Mouse (Mus musculus): ENCODE data around the gene Vps33b. TPM values are rescaled to one million over a fixed set of nuclear protein-coding genes. Genes with fewer than 3 reads are reported as not detected.

The Vps33b gene
- polyA plus RNA-seq (2012; rRNA removed) = 8.8 and 13.5 TPM in 2 replicates

GRCm38 (mm10) chr7:80268897-80269750 lies at the start of gene Vps33b:
Gene Vps33b (plus strand): TSS chr7:80269649.

DNA sequence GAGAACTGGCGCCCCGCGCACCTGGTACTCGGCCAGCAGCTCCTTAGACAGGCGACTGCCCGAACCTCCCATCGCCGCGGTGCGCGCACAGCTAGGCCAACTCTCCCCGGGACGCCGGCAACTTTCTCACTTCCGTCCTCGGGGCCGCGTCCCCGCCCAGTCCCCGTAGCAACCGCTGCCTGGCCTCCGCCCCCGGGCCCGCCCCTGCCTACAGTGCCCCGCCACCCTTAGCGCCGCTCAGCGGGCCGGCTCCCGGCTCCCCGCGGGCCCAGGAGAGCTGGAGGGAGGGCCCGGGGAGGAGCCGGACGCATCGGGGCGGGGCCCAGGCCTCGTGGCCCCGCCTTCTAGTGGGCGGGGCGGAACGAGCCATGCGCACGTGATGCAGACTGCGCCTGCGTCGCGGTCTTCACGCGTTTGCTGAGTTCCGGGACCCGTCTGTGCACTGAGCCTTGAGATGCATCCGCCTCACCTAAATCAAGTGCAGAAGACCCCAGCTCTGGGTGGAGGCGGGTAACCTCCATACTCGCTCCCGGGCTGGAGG lies 36.9 kb upstream of the Vps33b start, which contains the start of the genes Cib1 and Gdpgp1:
Gene Cib1, minus strand, starts transcription at position 325 of the 541 bp plus-strand sequence.
Gene Gdpgp1, plus strand, starts transcription at position 377 of the 541 bp plus-strand sequence.

DNA sequence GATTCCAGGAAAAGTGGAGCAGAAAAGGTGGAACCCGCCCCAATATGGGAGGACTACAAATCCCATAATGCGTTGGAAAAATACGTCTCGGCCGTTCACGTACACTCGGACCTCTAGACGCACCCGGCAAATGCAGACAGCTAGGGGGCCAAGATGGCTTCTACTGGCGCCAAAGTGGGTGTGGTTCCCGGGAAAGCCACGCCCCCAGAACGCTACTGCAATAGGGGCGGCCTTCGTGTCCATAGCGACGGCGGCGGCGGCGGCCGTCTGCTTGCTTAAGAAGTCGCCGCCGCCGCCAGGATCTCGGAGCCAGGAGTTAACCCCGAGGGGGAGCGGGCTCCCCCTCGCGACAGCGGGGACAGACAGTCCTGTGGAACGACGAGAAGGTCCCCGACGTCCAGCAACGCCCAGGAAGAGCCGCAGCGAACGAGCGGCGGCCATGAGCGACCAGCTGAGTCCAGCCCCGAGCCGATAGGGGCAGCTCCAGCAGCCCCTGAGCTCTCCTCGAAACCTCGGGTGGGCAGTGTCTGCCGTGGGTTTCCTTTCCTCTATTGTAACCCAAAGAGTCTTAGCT lies 23.2 kb upstream of the Vps33b start, which contains the start of gene Ttll13:
Gene Ttll13, plus strand, starts transcription at position 229 of the 574 bp plus-strand sequence.

GRCm38 (mm10) chr7:80260625-80261371 lies 8.7 kb upstream of the Vps33b start, which contains the start of gene Ngrn:
Gene Ngrn (plus strand): TSS chr7:80261215.

DNA sequence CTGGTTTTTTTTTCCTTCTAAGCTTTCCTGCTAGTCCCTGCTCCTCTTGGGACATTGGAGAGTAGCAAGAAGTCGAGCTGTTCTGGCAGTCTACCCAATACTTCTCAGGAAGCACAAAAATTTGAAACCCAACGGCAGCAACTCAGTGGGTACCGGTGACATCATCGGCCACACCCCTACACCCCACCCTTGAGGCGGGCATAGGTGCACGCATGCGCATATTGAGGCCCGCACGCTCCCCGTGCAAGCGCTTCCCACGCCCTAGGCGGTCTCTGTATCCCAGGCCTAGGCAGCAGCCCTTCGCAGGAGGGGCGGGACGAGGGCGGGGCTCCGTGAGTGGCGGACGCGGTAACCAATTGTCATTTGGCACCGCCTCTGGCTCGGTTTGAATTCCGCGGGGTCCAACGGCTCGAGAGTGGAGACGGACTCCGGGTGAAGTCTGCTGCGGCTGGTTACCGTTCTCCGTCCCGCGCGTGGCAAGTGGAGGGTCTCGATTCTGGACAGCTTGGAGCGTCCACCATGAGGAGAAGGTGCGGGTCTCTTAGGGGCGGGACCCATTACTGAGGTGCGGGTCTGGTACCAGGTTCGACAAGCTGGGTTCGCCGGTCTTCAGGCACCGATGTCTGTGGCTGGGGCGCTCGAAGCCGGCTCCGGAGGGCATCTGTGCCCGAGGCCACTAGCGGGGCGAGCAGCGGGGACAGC lies 24.8 kb downstream of the Vps33b start, which contains the start of gene Prc1:
Gene Prc1, plus strand, starts transcription at position 389 of the 702 bp plus-strand sequence.

DNA sequence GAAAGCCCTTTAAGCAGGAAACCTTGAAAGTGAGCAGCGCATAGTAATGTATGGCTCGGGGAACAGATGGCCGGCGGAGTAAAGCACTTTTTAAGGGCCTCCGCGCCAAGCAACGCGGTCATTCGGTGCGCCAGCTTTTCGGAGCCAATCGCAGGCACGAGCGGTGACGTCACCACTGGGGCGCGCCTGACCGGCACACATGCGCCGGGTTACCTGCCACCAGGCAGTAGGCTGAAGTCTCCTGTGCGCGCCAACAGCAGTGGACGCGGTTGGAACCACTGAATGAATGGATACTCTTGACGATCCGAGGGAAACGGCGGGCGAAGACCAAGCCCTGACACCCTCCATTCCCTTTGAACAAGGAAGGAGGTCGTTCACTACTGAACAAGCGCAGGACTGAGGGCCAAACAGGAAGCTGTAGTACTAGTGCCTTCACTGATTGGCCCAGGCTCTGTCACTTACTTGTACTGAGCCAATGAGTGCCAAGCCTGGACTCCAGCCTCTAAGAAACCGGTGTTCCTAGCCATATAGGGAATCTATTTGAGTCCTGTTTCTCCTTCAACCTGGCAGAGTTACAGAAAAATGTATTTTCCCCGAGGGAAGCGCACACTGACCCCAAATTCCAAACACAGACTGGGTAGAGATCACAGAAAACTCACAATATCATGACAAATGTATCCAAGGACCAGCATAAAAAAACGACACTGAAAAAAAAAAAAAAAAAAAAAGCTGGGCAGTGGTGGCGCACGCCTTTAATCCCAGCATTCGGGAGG lies 54.8 kb downstream of the Vps33b start, which contains the start of gene Rccd1:
Gene Rccd1, minus strand, starts transcription at position 412 of the 773 bp plus-strand sequence.

GRCm38 (mm10) chr7:80340793-80341192 lies 71.3 kb downstream of the Vps33b start, which contains the start of gene Unc45a:
Gene Unc45a (minus strand): TSS chr7:80341005.

Other genes with a start within 250 kb of the Vps33b start
- 35.9 and 41.9 TPM in 2 replicates for gene Zfp710, start 244.8 kb upstream of the Vps33b start, polyA plus RNA-seq (2012; rRNA removed)
- 201 and 250 TPM in 2 replicates for gene Idh2, start 154.3 kb upstream of the Vps33b start, polyA plus RNA-seq (2012; rRNA removed)
- 60.8 and 62.2 TPM in 2 replicates for gene Sema4b, start 82.8 kb upstream of the Vps33b start, polyA plus RNA-seq (2012; rRNA removed)
- gene Cib1, start 36.8 kb upstream of the Vps33b start, polyA plus RNA-seq (2012; rRNA removed) = 93.4 and 103 TPM in 2 replicates
- gene Gdpgp1, start 36.8 kb upstream of the Vps33b start, polyA plus RNA-seq (2012; rRNA removed) = 2.4 and 2.7 TPM in 2 replicates
- 1.2 and 1.3 TPM in 2 replicates for gene Ttll13, start 23.3 kb upstream of the Vps33b start, polyA plus RNA-seq (2012; rRNA removed)
- gene Ngrn, start 8.4 kb upstream of the Vps33b start, polyA plus RNA-seq (2012; rRNA removed) = 25.8 and 29.8 TPM in 2 replicates
- 18.5 and 34.2 TPM in 2 replicates for gene Prc1, start 24.8 kb downstream of the Vps33b start, polyA plus RNA-seq (2012; rRNA removed)
- gene Rccd1, start 54.8 kb downstream of the Vps33b start, polyA plus RNA-seq (2012; rRNA removed) = 15.9 and 19.6 TPM in 2 replicates
- 126 and 132 TPM in 2 replicates for gene Unc45a, start 71.4 kb downstream of the Vps33b start, polyA plus RNA-seq (2012; rRNA removed)
- 34.4 and 38.4 TPM in 2 replicates for gene Hddc3, start 73.5 kb downstream of the Vps33b start, polyA plus RNA-seq (2012; rRNA removed)
- gene Man2a2, start 101.7 kb downstream of the Vps33b start, polyA plus RNA-seq (2012; rRNA removed) = 155 and 175 TPM in 2 replicates
- gene Fes, start 118.3 kb downstream of the Vps33b start, polyA plus RNA-seq (2012; rRNA removed) = 20.7 and 30.8 TPM in 2 replicates
- 154 and 156 TPM in 2 replicates for gene Furin, start 135.8 kb downstream of the Vps33b start, polyA plus RNA-seq (2012; rRNA removed)